In the genomic region with DNA sequence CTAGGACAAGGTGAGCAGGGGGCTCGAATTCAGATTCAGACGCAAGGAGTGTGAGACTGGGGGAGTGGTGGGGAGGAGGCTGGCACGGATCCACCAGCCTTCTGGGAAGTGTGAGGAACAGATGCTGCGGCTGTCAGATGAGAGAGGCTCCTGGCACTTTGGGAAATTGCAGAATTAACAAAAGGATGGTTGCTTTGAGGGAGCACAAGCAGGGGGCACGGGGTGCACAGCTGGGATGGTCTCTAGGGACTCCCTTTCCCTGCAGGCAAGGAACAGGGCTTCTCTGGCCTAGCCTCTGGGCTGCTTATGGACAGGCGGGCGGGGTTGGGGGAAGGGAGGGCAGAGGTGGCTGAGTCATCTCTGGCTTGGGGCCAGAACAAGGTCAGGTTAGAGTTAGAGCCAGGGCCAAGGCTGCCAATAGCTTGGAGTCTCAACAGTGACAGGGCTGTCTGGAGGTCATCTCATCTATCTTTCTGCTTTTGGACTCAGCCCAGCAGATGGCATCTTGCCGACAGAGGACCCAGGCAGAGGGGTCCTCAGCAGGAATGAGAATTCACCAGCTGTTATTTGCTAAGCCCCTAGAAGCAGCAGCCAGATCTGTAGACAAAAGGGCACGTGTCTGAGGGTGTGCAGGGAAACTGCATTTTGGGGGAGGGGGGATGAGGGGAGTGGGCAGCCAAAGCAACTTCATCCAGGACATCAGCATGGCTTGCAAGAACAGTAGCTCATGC, we compare ENCODE assay signal across 8 mouse cellular contexts. TPM values are rescaled to one million over a fixed set of nuclear protein-coding genes. Genes with fewer than 3 reads are reported as not detected.
DNase-seq lines count a peak whose midpoint lies in the region; ATAC-seq and TF ChIP-seq lines count a peak whose summit lies in the region.

No protein-coding gene starts in this region.

- WGBS in embryonic facial prominence, embryonic 15.5 days, result 14% methylated on average over 9 of the region's 9 CpGs
- 15% methylated on average over 9 of the region's 9 CpGs for WGBS in heart, embryonic 16.5 days
- 25% methylated on average over 9 of the region's 9 CpGs for WGBS in midbrain, embryonic 13.5 days

- no peak overlapping the region for H3K4me2 ChIP-seq in embryonic facial prominence, embryonic 15.5 days (replicated peaks)
- 0 out of 2 replicates have a peak overlapping the region, but pooled peaks have one; percentile 10 for H3K4me2 ChIP-seq in heart, embryonic 16.5 days (ENCODE audit: low read depth, low read length)
- H3K4me2 ChIP-seq in midbrain, embryonic 13.5 days (replicated peaks), result no peak overlapping the region

- no peaks in the 10 kb centered on the region for H3K27me3 ChIP-seq in embryonic facial prominence, embryonic 15.5 days
- H3K27me3 ChIP-seq in heart, embryonic 16.5 days (ENCODE audit: control insufficient read depth, insufficient read depth, low read length), result peaks cover 9% of the 10 kb centered on the region
- no peaks in the 10 kb centered on the region for H3K27me3 ChIP-seq in midbrain, embryonic 13.5 days

- peak; percentile 37 for ATAC-seq in embryonic facial prominence, embryonic 15.5 days (ENCODE audit: insufficient number of reproducible peaks, low FRiP score, low TSS enrichment, low read depth)
- ATAC-seq in heart, embryonic 16.5 days (replicated peaks; ENCODE audit: extremely low read depth, insufficient read depth, low FRiP score), result peak; percentile 79
- ATAC-seq in midbrain, embryonic 13.5 days, result peak; percentile 69

- no peaks in the 10 kb centered on the region for H3K36me3 ChIP-seq in embryonic facial prominence, embryonic 15.5 days
- H3K36me3 ChIP-seq in heart, embryonic 16.5 days (ENCODE audit: control insufficient read depth, insufficient read depth), result no peaks in the 10 kb centered on the region
- H3K36me3 ChIP-seq in midbrain, embryonic 13.5 days, result no peaks in the 10 kb centered on the region

- no peak for TF ChIP-seq CTCF in layer of hippocampus, adult 2 months (conservative IDR thresholded peaks at IDR 0.05)

- H3K9me3 ChIP-seq in embryonic facial prominence, embryonic 15.5 days (replicated peaks), result no peaks in the 10 kb centered on the region
- H3K9me3 ChIP-seq in heart, embryonic 16.5 days (replicated peaks; ENCODE audit: control insufficient read depth, low read length), result no peaks in the 10 kb centered on the region
- H3K9me3 ChIP-seq in midbrain, embryonic 13.5 days, result no peaks in the 10 kb centered on the region

- peak; percentile 63 for DNase-seq in 3134 (ENCODE audit: extremely low read depth, insufficient read length, low spot score)
- peak; percentile 75 for DNase-seq in adipocyte (ENCODE audit: low spot score)
- peak; percentile 81 for DNase-seq in kidney, postnatal 25 days
- no peak for DNase-seq in layer of hippocampus, adult 2 months (ENCODE audit: low spot score in 2 of 2)
- DNase-seq in frontal cortex, postnatal 10 days (ENCODE audit: low spot score in 2 of 2), result no peak

- H3K27ac ChIP-seq in embryonic facial prominence, embryonic 15.5 days (replicated peaks), result no peak overlapping the region
- no peak overlapping the region for H3K27ac ChIP-seq in heart, embryonic 16.5 days (ENCODE audit: low read length)
- peak overlapping the region; percentile 79 for H3K27ac ChIP-seq in midbrain, embryonic 13.5 days
- no peak overlapping the region for H3K27ac ChIP-seq in layer of hippocampus, adult 2 months

- H3K4me1 ChIP-seq in embryonic facial prominence, embryonic 15.5 days, result peaks cover 12% of the 10 kb centered on the region
- peaks cover 14% of the 10 kb centered on the region for H3K4me1 ChIP-seq in heart, embryonic 16.5 days (ENCODE audit: control insufficient read depth, insufficient read depth, low read length)
- H3K4me1 ChIP-seq in midbrain, embryonic 13.5 days (replicated peaks), result peaks cover 58% of the 10 kb centered on the region

- H3K4me3 ChIP-seq in embryonic facial prominence, embryonic 15.5 days (replicated peaks), result no peak overlapping the region
- no peak overlapping the region for H3K4me3 ChIP-seq in heart, embryonic 16.5 days (ENCODE audit: low read length)
- H3K4me3 ChIP-seq in midbrain, embryonic 13.5 days (replicated peaks), result no peak overlapping the region
- H3K4me3 ChIP-seq in layer of hippocampus, adult 2 months, result no peak overlapping the region

- no peak overlapping the region for H3K9ac ChIP-seq in embryonic facial prominence, embryonic 15.5 days
- no peak overlapping the region for H3K9ac ChIP-seq in heart, embryonic 16.5 days (ENCODE audit: low read length)
- no peak overlapping the region for H3K9ac ChIP-seq in midbrain, embryonic 13.5 days (replicated peaks)

RNA-seq across cellular contexts. Expression of a gene that starts 15.0 kb away (rescaled TPM):
- polyA plus RNA-seq in embryonic facial prominence, embryonic 15.5 days (2015; fragmentation: Nextera tagmentation; extraction: Ambion mirVana), result 1.4 and 1.5 TPM in 2 replicates
- polyA plus RNA-seq in heart, embryonic 16.5 days (2015; fragmentation: Nextera tagmentation; extraction: Ambion mirVana), result 0.09 TPM in 2 replicates
- 63.2 and 90.2 TPM in 2 replicates for polyA plus RNA-seq in midbrain, embryonic 13.5 days (2015; fragmentation: Nextera tagmentation; extraction: Ambion mirVana)
- 10 to 100 TPM; 71.8 to 73.9 TPM for total RNA-seq in layer of hippocampus, adult 2 months (2021)

RNA-seq across cellular contexts. Expression of a gene that starts 52.0 kb away (rescaled TPM):
- polyA plus RNA-seq in embryonic facial prominence, embryonic 15.5 days (2015; fragmentation: Nextera tagmentation; extraction: Ambion mirVana), result 1.9 and 2.0 TPM in 2 replicates
- 0.76 and 0.80 TPM in 2 replicates for polyA plus RNA-seq in heart, embryonic 16.5 days (2015; fragmentation: Nextera tagmentation; extraction: Ambion mirVana)
- 1.3 TPM in 2 replicates for polyA plus RNA-seq in midbrain, embryonic 13.5 days (2015; fragmentation: Nextera tagmentation; extraction: Ambion mirVana)
- total RNA-seq in layer of hippocampus, adult 2 months (2021), result 1 to 10 TPM; 6.3 to 6.4 TPM

Comparison
In these comparisons a context has a peak if more than half of its experiments do, and no peak if none do; other contexts are left out.
1. DNase-seq: peak in 3134 (single experiment), adipocyte (single experiment) and kidney, postnatal 25 days (2 of 2); none in layer of hippocampus, adult 2 months (0 of 2) and frontal cortex, postnatal 10 days (0 of 2).
2. RNA of a gene that starts 15.0 kb away (polyA plus RNA-seq): 63.2 to 90.2 TPM in midbrain, embryonic 13.5 days; 1.4 to 1.5 TPM in embryonic facial prominence, embryonic 15.5 days and 0.09 TPM in heart, embryonic 16.5 days; every median in the first group is over 10 times any median in the second.
3. Peak in every context shown above with its lines, with median percentiles within 50 percentile points of each other: ATAC-seq.